Mouse (Mus musculus) gonadal fat pad, adult 2 months (tissue): ENCODE results near the gene Hist1h3c. TPM values are rescaled to one million over a fixed set of nuclear protein-coding genes. Genes with fewer than 3 reads are reported as not detected.
"Not testable (repeated sequence)": the region's sequence is repeated elsewhere in the genome, so short reads cannot be mapped to it uniquely, and the experiment has no call there.

ENCODE experiments used
- DNase-seq: peaks from one replicate; pipeline ENCODE4 v3.0.0-alpha.2; 2012; ENCODE audit warnings: low read depth
- polyA plus RNA-seq: library from polyadenylated mRNA; depleted of rRNA; stranded (reverse); fragments of >200 nt; gene quantifications from 2 replicates; pipeline ENCODE4 v1.2.3, GENCODE M21; 2012

The Hist1h3c gene
- polyA plus RNA-seq, 1 experiment = 3.3 TPM

- no peak for DNase-seq
Measured at GRCm38 (mm10) chr13:23757211-23757773, 11.9 kb upstream of the Hist1h3c start.

- DNase-seq = no peak
Measured at GRCm38 (mm10) chr13:23756790-23757189, 11.4 kb upstream of the Hist1h3c start, which contains the start of gene Hist1h4b. Hist1h4b (plus strand) TSS chr13:23757013.

DNA sequence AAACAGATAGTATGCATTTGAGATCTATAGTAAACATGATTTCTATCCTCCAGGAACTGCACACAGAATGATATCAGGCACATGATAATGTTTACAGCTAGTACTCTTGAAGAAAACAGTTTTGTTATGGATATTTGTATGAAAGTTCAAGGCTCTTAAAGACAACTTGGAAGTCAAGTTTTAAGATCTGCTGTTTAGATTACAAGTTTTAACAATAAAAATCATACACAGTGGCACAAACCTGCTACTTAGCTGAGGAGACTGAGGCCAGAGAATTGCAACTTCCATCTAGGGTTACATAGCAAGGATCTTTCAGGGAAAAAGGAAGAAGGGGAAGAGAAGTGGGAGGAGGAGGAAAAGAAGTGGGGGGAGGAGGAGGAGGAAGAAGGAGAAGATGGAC lies 9.6 kb upstream of the Hist1h3c start:
- no peak for DNase-seq

GRCm38 (mm10) chr13:23753314-23754078 lies 8.1 kb upstream of the Hist1h3c start:
- DNase-seq = no peak

DNA sequence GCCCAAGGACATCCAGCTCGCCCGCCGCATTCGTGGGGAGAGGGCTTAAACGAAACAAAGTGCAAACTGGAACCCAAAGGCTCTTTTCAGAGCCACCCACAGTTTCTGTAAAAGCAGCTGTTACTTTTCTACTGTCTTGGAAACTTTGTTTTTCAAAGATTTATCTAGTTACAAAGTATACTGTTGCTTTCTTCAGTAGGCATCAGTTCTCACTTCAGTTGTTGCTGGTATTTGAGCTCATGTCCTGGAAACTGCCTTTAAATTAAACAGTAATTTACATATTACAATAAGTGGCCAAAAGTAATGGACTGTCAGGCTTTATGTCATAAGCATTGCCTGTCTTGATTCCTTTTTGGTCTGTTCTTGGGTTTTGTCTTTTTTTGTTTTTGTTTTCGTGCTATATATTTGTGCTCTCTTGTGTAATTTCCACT lies 7.4 kb upstream of the Hist1h3c start:
- DNase-seq = no peak

GRCm38 (mm10) chr13:23752067-23752741 lies 6.8 kb upstream of the Hist1h3c start, which contains the start of gene Hist1h3b:
Hist1h3b (plus strand) TSS chr13:23752267.
- not testable (repeated sequence) for DNase-seq

DNA sequence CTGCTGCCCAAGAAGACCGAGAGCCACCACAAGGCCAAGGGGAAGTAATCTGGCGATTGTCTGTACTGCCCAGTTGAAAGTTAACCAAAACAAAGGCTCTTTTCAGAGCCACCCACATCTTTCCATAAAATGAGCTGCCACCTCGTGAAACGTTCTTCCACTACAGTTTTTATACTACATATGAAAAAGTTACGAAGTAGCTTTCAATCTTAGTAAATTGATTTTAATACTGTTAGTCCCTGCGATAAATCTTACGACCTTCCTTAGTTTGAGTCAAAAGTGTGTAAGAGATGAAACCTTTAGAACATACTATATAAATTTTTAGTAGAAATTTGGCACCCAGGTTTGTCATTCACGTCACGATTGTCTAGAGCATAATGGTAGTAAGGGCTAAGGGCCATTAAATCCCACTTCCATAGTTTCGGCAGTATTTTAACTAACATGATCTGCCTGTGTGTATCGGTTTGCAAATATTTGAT lies 6.1 kb upstream of the Hist1h3c start:
- DNase-seq = no peak

DNA sequence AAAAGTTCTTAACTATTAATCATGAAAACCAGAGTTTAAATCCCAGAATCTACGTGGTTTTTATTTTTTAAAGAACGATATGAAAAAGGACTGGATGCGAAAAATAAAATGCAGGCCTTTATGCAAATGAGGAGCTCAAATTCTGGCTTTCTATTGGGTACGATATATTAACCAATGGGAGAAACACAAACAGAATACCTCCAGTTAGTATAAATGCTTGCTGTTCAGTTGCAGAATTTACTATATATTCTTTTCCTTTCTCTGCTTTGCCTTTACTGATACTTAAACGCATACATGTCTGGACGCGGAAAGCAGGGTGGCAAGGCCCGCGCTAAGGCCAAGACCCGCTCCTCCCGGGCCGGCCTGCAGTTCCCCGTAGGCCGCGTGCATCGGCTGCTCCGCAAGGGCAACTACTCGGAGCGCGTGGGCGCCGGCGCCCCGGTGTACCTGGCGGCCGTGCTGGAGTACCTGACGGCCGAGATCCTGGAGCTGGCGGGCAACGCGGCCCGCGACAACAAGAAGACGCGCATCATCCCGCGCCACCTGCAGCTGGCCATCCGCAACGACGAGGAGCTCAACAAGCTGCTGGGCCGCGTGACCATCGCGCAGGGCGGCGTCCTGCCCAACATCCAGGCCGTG lies 5.6 kb upstream of the Hist1h3c start, which contains the start of gene Hist1h2ab:
Hist1h2ab (plus strand) TSS at position 288 of the 639 bp plus-strand sequence.
- DNase-seq = not testable (repeated sequence)

- no peak for DNase-seq
Measured at GRCm38 (mm10) chr13:23749563-23750121, 4.2 kb upstream of the Hist1h3c start.

DNA sequence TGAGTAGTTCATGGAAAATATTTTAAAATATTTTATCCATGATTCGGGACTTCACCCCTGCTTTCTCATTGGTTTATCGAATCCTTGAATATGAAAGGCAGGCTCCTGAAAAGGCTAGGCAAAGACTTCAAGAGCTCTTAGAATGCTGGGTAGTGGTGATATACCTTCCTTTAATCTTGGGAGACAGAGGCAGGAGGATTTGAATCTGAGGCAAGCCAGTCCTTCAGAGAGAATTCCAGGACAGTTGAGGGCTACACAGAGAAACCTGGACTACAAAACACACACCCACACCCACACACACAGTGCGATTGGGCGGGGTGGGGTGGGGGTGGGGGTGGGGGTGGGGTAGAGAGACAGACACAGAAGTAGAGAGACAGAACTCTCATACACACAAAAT lies 2.5 kb upstream of the Hist1h3c start:
- DNase-seq = no peak

GRCm38 (mm10) chr13:23747081-23747891 lies 1.9 kb upstream of the Hist1h3c start:
- no peak for DNase-seq

DNA sequence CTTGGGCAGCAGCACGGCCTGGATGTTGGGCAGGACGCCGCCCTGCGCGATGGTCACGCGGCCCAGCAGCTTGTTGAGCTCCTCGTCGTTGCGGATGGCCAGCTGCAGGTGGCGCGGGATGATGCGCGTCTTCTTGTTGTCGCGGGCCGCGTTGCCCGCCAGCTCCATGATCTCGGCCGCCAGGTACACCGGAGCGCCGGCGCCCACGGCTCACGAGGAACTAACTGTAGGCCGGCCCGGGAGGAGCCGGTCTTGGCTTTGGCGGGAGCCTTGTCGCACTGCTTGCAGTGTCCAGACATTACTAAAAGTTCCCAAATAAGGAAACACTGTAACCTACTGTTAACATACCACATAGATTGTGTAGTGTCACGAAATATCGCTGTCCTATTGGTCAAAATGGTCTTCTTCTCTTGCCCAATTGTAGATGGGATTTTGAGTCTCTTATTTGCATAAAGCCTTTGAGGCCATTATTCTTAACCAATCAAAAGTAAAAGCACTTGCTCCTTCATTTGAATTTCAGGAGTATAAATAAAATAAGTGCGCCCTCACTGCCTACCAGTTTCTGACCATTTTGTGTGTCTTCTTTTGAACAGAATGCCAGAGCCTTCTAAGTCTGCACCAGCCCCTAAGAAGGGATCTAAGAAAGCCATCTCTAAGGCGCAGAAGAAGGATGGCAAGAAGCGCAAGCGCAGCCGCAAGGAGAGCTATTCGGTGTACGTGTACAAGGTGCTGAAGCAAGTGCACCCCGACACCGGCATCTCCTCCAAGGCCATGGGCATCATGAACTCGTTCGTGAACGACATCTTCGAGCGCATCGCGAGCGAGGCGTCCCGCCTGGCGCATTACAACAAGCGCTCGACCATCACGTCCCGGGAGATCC lies 1.0 kb upstream of the Hist1h3c start, which contains the start of gene Hist1h2bb:
Hist1h2bb (plus strand) TSS at position 534 of the 880 bp plus-strand sequence.
- DNase-seq = not testable (repeated sequence)

GRCm38 (mm10) chr13:23744421-23745380 lies 701 bp downstream of the Hist1h3c start:
- DNase-seq = no peak

DNA sequence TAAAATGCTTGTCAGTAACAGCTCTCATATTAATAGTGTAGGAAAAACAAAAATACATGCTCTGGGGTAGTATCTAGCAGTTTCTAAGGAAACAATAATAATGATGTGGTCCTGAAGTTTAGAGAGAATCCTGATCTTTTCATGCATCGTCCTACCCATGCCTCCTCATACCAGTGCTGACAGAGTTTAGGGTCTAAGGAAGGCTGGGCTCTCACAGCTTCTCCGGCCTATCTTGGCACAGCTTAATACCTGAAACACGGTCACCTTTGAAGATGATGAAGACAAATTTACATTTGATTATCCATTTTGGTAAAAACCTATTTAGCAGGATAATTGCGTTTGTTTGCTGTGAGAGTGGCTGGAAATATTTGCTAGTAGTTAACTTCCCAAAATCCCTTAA lies 1.4 kb downstream of the Hist1h3c start:
- DNase-seq = no peak

DNA sequence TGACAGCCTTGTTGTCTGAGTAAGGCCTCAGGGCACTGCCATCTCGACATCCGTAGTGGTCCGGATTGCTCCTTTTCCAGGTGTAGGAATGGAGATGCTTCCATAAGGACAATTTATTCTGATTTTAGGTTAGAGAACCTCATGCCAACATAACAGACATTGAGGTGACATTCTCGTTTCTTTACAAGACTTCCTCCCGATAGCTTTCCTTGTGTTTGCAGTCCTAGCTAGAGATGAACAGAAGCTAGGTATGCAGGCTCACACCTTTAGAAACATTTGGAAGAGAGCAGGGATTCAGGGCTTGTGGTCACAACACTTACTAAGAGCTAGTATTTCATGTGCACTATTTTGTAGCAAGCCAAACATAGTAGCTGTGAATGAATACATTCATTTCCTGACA lies 2.2 kb downstream of the Hist1h3c start:
- DNase-seq = no peak

- no peak for DNase-seq
Measured at GRCm38 (mm10) chr13:23742007-23742406, 3.4 kb downstream of the Hist1h3c start.

DNA sequence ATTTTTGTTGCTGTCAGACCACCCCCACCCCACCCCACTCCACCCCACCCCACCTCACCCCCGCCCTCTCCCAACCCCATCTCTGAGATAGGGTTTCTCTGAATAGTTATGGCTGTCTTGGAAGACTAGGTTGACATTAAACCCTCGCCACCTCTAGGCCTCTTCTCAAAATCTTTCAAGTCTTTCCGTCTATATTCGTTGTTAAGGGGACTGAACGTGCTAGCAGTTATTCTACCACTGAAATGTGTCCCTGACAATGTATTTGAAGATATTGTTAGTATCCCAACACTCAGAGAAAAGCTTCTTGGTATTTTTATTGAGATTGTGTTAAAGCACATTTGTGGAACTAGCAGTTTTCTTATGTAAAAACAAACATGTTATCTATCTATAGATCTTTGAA lies 4.5 kb downstream of the Hist1h3c start:
- no peak for DNase-seq

DNA sequence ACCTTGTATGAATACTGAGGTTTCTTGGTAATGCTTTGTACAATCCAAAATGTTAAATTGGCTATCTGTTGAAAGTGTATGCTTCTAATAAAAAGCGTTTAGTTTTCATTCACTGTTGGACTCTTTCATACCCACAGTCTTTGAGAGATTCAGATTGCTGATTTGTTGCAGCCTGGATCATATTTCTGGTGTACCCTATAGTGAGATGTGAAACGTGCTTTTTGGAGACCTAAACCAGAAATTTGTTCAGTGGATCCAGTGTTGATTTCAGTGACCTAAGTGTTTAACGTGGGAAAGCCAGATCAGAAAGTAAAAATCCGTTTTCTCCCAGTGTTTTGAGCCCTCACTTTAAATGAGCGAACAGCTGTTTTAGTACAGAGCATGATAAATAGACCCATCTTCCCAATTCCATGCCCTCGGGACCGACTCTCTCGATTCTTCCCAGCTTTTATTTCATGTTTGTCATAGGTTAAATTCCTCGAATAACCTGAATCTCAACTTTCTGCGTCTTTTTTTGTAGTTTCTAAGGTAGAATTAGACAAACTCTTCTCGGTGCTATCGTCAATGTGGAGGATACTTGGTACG lies 5.1 kb downstream of the Hist1h3c start:
- DNase-seq = no peak
